Mouse (Mus musculus) adrenal gland, postnatal 25 days (tissue): Measurements from ENCODE around the gene Usp25. TPM values are rescaled to one million over a fixed set of nuclear protein-coding genes. Genes with fewer than 3 reads are reported as not detected.

ENCODE experiments used
- DNase-seq: peaks from one replicate; pipeline ENCODE4 v3.0.0; 2021; ENCODE audit warnings: mixed read lengths
- long read RNA-seq: library from polyadenylated mRNA; stranded (forward); transcript quantifications from one replicate; pipeline ENCODE4 v2.0.0, GENCODE M21; 2021
- total RNA-seq: library from RNA; stranded (reverse); gene quantifications from 2 replicates; pipeline ENCODE4 v1.2.3, GENCODE M21; 2021

The Usp25 gene
- total RNA-seq: 51.3 and 57.6 TPM in 2 replicates
- long read RNA-seq, full-length matches to known transcripts: 14 of 33 reads
- long read RNA-seq, partial matches to known transcripts: 17 of 33 reads
- long read RNA-seq, other reads (novel, unspliced or antisense): 2 of 33 reads

DNA sequence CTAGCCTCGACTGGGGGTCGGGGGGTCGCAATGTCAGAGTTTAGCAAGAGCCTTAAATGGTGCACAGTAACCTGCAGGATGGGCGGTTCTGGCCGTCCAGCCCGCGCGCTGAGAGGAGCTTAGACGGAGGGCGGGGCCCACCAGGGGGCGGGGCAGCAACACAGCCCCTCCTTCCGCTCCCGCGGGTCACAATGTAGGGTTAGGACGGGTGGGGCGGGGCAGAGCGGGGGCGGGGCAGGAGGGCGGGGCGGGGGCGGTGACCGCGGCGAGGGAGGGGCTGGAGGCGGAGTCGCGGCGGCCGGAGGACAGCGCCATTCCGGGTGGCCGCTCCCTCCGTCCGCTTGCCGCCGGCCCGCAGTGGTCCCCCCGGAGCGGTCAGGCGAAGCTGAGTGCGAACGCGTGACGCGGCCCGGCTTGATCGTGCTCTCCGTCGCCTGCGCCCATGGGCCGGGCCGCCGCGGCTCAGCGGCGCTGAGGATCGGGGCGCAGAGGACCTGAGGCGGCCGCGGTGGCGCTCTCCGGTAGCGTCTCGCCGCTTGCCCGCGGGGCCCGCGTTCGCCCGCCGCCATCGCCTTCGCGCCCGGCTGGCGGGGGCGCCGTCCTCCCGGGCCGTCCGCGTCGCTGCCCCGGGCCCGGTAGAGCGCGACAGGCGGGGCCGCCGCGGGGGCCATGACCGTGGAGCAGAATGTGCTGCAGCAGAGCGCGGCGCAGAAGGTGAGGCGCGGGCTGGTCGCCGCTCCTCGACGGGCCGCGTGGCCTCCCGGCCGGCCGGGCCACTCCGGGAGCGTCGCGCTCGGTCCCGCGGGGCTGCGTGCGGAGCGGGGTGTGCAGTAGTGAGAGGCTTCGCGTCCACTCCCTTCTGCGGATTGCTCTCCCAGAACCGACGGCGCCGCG, at the start of gene Usp25:
Gene Usp25 (plus strand): TSS at position 280 of the 894 bp plus-strand sequence.
- peak; percentile 92 for DNase-seq

DNA sequence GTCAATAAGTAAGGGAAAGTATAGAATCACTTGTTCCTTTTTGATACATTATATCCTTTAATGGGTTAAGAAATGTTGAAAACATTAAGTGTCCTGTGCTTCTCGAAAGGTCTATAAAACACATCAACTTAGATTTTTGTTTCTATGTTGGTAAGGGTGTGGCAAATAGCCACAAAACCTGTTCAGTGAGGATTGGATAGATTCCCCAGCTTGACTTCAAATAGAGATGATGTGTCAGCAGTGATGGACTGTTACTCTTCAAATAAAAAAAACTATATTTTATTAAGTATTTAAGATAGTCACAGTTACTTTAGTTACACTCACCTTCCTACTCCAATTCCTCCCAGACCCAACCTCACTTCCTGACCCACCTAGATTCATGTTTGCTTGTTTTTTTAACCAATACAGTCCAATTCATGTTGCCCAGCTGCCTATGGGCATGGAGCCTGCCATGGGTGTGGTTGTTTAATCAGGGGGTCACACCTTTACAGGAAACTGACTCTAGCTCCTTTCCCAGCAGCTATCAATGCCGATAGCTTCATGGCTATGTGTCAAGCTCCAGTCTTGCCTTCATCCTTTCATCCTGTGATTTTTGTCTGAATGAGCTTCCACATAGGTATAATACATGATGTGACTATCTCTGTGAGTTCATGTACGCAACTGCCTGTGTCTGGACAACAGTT, 45.8 kb upstream of the Usp25 start:
- DNase-seq: no peak

DNA sequence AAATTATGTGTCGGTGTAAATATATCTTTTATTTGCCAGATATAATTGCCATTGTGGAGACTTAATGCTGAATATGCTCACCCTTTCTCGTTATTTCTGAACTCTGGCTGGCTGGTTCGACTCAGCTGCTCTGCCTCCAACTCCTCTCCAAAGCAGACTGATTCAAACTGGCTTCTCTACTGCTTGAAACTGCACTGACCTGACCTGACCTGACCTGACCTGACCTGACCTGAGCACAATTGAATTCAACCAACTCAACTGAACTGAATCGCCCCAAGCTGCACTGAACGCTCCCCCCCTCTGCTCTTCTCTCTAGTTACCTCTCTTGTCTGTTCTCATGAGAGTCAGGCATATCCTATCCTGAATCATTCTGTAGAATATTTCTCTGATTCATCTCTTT, 42.3 kb upstream of the Usp25 start:
- DNase-seq: no peak

DNA sequence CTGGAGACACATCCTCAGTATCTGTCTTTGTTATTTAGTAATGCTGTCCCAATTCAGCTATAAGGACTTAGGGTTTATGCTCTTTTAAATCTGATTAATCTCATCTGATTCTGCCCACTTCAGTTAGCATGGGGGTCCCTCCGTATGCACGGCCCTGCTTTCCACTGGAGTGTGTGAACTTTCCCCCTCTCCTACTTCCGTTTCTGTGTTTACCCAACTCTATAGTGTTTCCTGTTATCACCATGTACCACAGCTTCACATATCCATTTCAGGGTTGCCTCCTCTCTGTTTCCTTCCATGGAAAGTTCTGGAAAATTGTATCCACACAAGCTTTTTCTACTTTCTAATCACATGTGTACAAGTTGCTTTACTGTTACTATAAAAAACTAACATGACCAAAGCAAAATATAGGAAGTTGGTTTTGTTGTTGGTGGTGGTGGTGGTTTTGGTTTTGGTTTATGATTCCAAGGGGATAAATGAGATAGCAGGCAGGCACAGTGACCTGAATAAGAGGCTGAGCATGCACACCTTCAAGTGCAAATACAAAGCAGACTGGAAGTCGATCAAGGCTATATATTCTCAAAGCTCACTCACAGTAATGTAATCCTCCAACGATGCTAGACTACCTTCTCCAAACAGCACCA, 36.6 kb upstream of the Usp25 start:
- DNase-seq: no peak

DNA sequence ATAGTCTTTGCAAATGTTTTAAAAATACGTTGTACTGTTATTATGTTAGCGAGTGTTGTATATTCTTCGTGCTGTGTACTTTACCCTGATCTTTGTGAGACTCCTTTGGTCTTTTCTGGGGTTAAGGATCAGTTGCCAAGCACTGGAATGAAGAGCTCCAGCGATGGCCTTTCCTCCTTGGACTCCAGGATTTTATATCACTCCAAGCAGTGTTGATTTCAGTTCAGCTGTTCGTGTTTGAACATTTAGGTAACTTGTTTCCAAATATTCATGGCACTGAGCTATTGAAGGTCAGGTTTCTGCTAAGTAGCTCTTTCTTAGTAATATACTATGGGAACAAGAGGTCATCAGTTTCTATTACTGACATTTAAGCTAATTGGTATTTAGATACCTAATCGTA, 29.8 kb upstream of the Usp25 start:
- no peak for DNase-seq

DNA sequence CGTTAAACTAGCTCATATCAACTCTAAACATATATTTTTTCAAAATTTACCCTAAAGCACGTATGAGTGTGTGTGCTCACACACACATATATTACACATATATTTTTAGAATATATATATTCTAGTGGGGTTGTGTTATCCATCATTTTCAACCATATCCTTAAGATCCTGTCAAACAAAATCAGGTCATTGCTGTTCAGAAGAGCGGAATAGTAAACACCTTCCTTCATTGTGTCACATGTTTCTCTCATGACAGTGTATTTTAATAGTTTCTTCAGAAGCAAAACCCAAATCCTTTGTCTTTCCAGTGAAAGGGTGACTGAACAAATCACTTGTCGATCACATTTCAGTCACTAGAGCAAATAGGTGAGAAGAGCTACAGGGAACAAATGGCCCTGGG, 25.8 kb upstream of the Usp25 start:
- DNase-seq: no peak

DNA sequence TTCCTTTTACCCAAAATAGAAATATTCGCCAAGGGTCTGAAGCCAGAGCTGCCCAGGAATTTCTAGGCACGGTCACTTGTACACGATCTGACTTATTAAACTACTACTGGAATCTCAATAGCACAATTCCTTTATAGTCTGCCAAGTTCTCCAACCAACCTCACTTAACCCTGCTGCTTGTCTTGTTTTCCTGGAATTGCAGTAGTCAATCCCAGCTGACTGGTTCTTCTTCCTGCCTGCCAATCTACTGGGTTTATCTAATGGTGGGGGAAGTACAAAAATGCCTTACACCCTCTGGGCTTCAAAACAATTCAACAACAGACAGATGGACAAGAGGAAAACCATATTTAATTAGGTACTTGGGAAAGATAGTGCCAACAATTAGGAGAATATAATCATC, 9.6 kb upstream of the Usp25 start:
- DNase-seq: no peak

DNA sequence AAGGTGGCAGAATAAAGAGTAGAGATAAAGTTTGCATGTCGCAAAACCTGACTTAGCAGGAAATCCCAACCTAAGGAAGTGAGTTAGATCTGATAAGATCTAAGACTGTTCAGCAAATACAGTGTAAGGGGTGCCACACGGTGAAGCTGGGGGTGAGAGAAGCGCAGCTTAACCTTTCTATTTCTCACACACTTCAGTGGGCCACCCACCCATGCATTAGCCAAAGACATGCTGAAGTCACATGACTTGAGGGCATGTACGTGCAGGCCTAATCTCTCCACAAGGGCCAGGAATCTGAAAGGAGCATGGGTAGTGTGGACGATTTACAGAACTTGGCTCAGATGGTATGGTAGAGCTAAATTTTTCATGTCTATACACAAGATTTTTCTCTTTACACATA, 4.3 kb upstream of the Usp25 start:
- no peak for DNase-seq

DNA sequence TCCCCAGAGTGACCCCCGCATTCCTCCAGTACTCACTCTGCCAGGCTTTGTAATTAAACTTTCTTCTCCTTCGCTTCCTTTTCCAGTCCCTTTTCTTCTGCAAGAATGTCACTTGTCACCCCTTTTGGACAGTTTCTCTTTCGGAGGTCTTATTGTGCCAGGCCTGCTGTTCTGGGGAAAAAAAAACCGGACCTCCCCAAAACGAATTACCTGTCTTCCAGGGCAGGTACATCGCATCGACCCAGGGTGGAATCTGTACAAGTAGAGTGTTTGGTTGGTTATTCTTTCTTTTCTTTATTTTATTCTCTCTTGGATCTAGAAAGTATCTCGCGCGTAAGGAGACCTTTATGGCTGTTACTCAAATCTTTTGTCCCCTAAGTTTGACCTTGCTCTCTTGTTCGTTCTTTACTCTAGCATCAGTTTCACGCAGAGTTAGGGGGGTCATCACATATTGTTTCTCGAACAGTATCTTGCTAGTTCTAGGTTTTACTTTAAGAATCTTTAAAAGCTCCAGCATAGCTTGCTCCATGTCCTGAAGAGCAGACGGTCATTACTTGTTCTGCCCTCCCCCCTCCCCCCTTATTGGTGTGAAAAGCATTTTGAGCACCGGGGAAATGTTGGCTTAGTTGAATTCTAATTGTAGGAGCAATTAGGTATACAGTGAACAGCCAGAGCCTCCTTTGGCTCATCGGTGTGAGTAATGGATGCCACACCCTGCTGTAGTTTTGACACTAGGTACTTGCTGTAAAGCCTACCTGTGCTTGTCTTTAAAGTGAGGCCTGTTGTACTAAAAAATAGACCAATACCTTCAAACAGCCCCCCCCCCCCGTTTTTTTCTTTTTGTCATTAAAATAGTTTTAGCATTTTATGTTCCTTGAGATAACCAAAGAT, 1.1 kb downstream of the Usp25 start:
- DNase-seq: no peak

DNA sequence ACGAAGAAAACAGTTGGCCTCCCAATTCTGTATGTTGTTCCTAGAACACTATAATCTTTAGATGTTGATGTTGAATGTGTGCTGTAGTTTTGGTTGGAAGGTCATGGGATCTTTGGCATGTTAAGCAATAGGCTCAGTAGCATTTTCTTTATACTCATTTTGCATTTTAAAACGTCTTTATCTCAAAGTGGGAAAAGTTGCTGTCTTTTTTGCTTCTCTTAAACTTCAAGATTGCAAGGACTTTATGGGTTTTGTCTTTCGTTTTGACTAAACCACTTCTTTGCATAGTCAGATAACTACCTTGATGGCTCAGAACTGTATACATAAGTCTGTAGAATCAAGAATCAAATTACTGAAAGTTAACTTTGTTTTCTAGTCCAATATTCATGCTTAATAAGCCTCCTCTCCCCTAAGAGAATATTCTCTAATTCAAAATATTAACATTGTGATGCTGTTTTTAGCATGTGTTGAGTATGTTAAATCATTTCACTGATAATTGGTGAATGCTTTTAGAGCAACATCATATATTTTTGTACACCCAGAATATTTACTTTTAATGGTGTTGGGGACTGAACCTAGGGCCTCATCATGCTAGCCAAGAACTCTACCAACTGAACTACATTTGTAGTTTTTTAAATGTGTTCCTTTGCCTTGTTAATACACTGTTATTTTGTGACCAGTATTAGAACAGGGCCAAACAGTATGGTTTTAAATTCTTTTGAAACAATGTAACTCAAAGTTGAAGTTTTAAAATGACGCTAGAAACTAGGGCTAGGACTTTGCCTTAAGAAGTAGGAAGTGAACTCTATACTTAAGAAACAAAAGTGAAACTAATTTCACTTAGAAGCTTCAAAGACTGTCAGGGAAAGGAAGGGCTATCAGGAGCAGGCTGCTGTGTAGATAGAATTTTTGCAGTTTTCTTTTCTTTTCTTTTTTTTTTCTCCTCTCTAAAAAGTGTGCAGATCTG, 2.2 kb downstream of the Usp25 start:
- no peak for DNase-seq

DNA sequence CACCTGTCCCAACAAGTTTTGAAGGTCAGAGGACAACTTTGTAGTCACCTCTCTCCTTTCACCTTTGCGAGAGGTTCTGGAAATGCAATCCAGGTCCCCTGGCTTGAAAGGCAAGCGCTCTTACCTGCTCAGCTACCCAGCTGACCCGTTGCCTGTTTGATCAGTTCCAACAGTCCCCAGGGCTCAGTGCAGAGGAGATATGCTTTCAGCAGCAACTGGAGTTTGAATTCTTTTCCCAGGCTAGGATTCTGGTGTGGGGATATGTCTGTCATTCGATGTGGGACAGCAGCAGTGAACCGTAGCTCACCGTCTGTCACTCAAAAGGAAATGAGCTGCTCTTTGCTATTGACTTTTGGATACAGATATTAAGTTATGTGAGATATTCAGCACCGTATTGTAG, 4.4 kb downstream of the Usp25 start:
- no peak for DNase-seq

DNA sequence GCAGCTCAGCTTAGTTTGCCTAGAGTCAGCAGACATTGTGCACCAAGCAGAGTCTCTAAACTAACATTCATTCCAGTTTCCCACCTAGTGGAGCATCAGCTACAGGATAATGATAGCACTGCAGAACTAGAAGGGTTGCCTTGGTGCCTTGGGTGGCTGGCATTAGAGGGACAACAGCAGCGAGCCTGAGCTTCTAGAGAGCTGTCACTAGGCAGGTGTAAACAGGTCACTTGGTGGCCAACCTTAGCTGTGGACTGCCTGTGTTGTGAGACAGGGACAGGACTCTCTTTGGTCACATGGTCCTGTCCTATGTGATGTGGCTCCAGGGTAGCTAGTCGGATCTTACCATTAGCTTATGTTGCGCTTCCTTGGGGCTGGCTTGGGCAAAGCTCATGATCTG, 6.7 kb downstream of the Usp25 start:
- DNase-seq: no peak

DNA sequence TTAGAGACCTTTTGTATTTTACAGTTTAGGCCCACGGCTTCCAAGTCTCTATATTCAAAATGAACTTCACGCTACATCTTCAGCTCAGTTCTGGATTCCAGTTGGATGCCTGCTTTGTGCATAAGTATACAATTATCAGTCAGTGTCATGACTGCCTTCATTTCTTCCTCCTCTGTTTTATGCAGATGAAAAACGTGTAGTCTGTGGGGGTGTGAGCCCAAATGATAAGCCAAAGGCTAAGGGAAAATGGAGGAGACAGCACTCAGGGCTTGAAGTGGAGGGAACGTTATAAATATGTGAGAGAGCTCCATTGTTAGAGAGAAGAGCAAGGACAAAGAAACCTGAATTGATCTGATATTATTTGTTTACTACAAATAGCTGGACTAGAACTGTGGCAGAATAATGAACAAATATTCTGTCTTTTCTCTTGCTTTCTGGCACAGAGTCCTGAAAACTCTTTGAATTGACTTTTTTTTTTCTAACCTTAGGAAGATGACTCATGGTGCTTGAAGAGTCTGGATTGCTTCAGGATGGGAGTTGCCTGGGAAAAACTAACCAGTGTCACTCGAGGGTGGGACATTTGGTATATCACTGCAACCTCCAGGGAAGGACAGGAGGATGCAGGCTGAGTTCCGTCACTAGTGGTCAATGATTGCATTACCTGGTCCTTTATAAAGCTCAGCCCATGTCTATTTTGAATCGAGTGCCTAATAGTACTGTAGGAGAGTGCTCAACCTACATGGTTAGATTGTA, 10.3 kb downstream of the Usp25 start:
- DNase-seq: no peak

DNA sequence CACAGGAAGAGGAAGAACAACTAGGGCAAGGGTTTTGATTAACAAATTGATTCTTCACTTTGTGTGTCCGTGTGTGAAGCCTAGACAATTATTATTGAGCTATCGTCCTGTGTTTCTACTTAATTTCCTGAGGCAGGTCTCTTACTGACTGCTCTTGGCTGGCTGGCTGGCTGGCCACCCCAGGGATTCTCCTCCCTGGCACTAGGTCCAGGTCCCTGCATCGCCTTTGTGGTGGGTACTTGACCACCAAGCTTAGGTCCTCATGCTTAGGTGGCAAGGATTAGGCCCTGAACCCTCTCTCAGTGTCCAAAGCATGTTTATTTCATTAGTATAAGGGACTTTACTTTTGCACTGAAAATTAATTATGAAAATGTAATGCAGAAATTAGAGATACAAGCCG, 12.6 kb downstream of the Usp25 start:
- DNase-seq: no peak

DNA sequence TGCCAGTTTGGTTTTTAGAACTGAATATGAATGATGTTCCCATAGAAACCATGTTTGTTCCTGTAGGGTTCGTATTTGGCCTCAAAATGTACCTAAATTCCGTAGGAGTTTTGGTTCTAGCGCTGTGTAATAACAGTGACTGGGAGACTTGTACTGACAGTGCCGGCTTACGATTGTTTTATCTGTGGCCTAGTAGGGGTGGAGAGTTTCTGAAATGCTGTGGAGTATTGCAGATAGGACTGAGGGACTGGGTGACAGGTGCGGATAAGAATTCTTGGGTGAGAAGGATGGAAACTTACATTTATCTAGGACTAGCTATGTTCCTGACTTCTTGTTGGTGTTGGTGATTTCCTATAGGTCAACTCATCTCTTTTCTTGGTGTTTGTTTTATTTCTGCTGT, 13.4 kb downstream of the Usp25 start:
- no peak for DNase-seq

DNA sequence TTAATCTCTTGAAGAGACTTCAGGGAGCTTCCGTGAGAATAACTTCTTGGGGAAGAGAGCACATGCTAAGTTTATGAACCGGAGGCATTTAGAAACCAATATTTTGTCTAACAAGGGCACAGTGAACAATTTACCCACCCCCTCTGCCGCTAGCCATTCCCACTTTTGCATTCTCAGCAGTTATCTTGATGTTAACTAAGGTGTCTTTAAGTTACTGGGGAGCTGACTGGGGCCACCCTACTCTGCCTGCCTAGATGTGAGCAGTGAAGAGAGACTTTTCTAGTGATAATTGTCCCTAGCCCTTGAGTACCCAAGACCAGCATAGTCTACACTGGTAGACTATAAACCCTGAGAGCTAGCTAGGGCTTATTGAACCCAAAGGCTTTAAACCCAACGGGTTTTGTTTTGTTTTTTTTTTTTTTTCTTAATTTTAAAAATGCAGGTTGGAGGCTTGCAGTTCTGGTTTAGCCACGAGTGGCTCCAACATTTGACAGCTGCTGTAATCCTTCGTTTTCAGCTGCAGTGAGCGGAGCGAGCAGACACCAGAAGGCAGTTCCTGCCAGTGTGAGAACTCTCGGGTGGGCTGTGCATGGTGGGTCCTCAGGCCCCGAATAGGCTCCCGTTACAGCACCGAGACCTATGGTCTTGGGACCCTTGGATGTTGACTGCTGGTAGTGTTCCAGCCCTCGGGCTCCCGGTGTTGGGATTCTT, 14.6 kb downstream of the Usp25 start:
- no peak for DNase-seq

DNA sequence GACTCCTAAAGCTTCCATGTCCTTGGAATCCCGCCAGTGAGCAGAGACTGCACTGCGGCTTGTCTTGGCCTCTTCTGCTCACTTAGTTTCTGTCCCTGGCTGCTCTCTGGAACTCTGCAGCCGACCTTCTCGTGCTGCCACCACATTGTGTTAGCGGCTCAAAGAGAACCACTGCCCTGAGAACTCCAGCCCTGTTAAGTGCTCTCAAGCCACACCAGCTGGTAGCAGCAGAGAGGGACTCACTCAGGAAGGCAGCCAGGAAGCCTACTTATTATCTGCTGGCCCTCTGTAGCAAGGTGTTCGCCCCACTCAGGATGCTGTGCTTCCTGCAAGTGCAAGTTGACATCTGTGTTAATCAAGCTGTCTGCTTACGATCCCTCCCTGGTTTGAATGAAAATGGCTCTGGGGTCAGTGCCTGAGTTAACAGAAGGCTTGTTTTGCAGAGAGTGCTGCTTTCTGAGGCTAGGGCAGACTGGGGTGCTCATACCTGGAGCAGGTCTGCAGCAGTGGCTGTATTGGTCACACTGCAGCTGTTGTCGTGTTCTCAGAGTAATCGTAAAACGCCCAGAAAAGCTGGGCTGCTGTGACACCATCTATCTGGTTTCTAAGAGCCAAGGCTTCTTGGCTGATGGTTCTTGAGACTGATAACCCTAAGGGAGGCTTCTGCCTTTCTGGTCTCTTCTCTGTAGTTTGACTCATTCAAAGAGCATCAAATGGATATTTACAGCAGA, 15.3 kb downstream of the Usp25 start:
- DNase-seq: peak; percentile 58

DNA sequence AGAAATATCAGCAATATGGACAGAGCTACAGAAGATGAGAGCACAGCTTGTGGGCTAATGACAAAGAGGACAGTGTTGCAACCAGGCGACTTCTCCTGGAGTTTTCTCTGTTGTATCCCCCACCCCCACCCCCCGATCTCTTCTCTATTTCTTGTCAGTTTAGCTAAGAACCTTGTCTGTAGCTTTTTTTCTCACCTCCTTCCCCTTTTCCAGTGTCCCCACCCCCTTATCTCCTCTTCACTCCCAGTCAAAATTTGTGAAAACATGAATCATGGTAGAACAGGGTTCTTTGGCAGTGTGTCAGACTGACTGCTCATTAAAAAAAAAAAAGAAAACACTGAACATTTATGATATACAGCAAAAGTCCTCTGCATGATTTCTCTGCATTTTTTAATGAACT, 16.9 kb downstream of the Usp25 start:
- DNase-seq: no peak

DNA sequence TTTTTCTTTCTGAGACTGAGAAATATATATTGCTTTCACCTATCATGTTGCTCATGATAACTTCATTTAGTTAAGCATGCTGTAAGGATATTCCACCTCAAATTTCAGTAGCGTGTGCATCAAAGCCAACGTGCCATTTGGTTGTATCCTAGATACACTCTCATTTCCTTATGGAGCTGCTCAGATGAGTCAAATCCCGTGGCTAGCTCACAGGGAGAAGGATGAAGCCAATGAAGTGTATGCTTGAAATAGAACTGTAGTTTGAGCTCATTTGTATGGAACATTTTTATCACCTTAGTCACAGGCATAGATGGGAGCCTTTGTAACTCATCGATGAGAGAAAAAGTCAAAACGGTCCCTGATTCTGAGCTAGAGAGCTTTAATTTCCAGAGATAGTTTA, 20.8 kb downstream of the Usp25 start:
- DNase-seq: no peak
